Mouse (Mus musculus): ENCODE measurements around the gene Mcu.

DNA sequence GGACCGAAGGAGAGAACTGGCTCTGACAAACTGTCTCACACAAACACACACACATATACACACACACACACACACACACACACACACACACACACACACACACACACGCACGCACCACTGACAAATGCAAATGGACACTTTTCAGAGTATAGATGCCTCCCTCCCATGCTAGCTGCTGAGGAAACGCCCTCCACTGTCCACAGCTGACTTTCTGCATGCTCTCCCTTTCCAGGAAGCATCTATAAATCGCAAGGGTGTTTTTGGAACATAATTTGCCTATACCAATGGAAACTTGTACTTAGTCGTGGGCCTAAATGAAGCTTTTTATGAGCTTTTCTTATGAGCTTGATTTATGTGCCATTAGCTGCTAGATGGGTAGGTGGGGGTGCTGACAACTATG is 46.1 kb downstream of the Mcu start:
- TF ChIP-seq ZNF384 (IDR thresholded peaks at IDR 0.05; ENCODE audit: low read depth, low read length) (no peak), MAFK (IDR thresholded peaks at IDR 0.05; ENCODE audit: insufficient read depth, low read depth, low read length) (no peak), HCFC1 (IDR thresholded peaks at IDR 0.05; ENCODE audit: borderline replicate concordance, insufficient read depth, low read length) (no peak)

All from ES-E14 (cell line).